Mouse (Mus musculus): ENCODE data around the gene Itsn1.

The Itsn1 gene

GRCm38 (mm10) chr16:91765816-91766210 is 36.7 kb downstream of the Itsn1 start:
- no peak for DNase-seq (ENCODE audit: extremely low read depth, insufficient read length, low spot score)

GRCm38 (mm10) chr16:91767165-91767701 is 38.2 kb downstream of the Itsn1 start:
- peak; percentile 43 for DNase-seq (ENCODE audit: extremely low read depth, insufficient read length, low spot score)

- no peak for DNase-seq (ENCODE audit: extremely low read depth, insufficient read length, low spot score)
Observed at GRCm38 (mm10) chr16:91768586-91768985, 39.5 kb downstream of the Itsn1 start.

- no peak for DNase-seq (ENCODE audit: extremely low read depth, insufficient read length, low spot score)
Observed at GRCm38 (mm10) chr16:91769911-91770310, 40.8 kb downstream of the Itsn1 start.

- no peak for DNase-seq (ENCODE audit: extremely low read depth, insufficient read length, low spot score)
Observed at GRCm38 (mm10) chr16:91770662-91771061, 41.6 kb downstream of the Itsn1 start.

- no peak for DNase-seq (ENCODE audit: extremely low read depth, insufficient read length, low spot score)
Observed at GRCm38 (mm10) chr16:91771334-91771733, 42.3 kb downstream of the Itsn1 start.

- DNase-seq (ENCODE audit: extremely low read depth, insufficient read length, low spot score): no peak
Observed at GRCm38 (mm10) chr16:91772586-91772985, 43.5 kb downstream of the Itsn1 start.

- no peak for DNase-seq (ENCODE audit: extremely low read depth, insufficient read length, low spot score)
Observed at GRCm38 (mm10) chr16:91779576-91779975, 50.5 kb downstream of the Itsn1 start.

- DNase-seq (ENCODE audit: extremely low read depth, insufficient read length, low spot score): no peak
Observed at GRCm38 (mm10) chr16:91780151-91780550, 51.1 kb downstream of the Itsn1 start.

GRCm38 (mm10) chr16:91780826-91781225 is 51.7 kb downstream of the Itsn1 start:
- no peak for DNase-seq (ENCODE audit: extremely low read depth, insufficient read length, low spot score)

- DNase-seq (ENCODE audit: extremely low read depth, insufficient read length, low spot score): no peak
Observed at GRCm38 (mm10) chr16:91783191-91783590, 54.1 kb downstream of the Itsn1 start.

GRCm38 (mm10) chr16:91784298-91784697 is 55.2 kb downstream of the Itsn1 start:
- DNase-seq (ENCODE audit: extremely low read depth, insufficient read length, low spot score): no peak

GRCm38 (mm10) chr16:91786425-91786824 is 57.3 kb downstream of the Itsn1 start:
- no peak for DNase-seq (ENCODE audit: extremely low read depth, insufficient read length, low spot score)

GRCm38 (mm10) chr16:91789728-91790127 is 60.6 kb downstream of the Itsn1 start:
- DNase-seq (ENCODE audit: extremely low read depth, insufficient read length, low spot score): no peak

- no peak for DNase-seq (ENCODE audit: extremely low read depth, insufficient read length, low spot score)
Observed at GRCm38 (mm10) chr16:91792477-91793196, 63.6 kb downstream of the Itsn1 start.

- no peak for DNase-seq (ENCODE audit: extremely low read depth, insufficient read length, low spot score)
Observed at GRCm38 (mm10) chr16:91793507-91794278, 64.6 kb downstream of the Itsn1 start.

- no peak for DNase-seq (ENCODE audit: extremely low read depth, insufficient read length, low spot score)
Observed at GRCm38 (mm10) chr16:91794306-91794705, 65.2 kb downstream of the Itsn1 start.

GRCm38 (mm10) chr16:91795044-91795443 is 66.0 kb downstream of the Itsn1 start:
- DNase-seq (ENCODE audit: extremely low read depth, insufficient read length, low spot score): no peak

- DNase-seq (ENCODE audit: extremely low read depth, insufficient read length, low spot score): no peak
Observed at GRCm38 (mm10) chr16:91795606-91796005, 66.5 kb downstream of the Itsn1 start.

- DNase-seq (ENCODE audit: extremely low read depth, insufficient read length, low spot score): no peak
Observed at GRCm38 (mm10) chr16:91801426-91801825, 72.3 kb downstream of the Itsn1 start.

GRCm38 (mm10) chr16:91802461-91803062 is 73.5 kb downstream of the Itsn1 start:
- DNase-seq (ENCODE audit: extremely low read depth, insufficient read length, low spot score): no peak

Data from 3134 (cell line).